Mouse (Mus musculus): Measurements from ENCODE around the gene Zfp689. TPM values are rescaled to one million over a fixed set of nuclear protein-coding genes. Genes with fewer than 3 reads are reported as not detected.

Zfp689 gene
- total and polyA plus RNA-seq, 2 experiments from 2014 or later, result 7.7 to 8.0 TPM

GRCm38 (mm10) chr7:127454905-127455304, 5.9 kb upstream of the Zfp689 start:
- peaks cover 11% of the 10 kb centered on the region for H3K36me3 ChIP-seq (ENCODE audit: insufficient read depth, low read length)
- ATAC-seq (ENCODE audit: low FRiP score) (no peak), DNase-seq (ENCODE audit: low spot score) (no peak)
- peaks cover 7% of the 10 kb centered on the region; the same call in 1 of the 2 replicates for H3K4me1 ChIP-seq (ENCODE audit: insufficient read depth, low read length)
- H3K4me3 ChIP-seq (ENCODE audit: low read depth, low read length), result no peak overlapping the region
- no peaks in the 10 kb centered on the region for H3K27me3 ChIP-seq (ENCODE audit: insufficient read depth, low read length)
- H3K4me2 ChIP-seq (ENCODE audit: low read depth, low read length, poor library complexity, severe bottlenecking), result no peak overlapping the region
- peaks cover 5% of the 10 kb centered on the region; the same call in 1 of the 2 replicates for H3K9me3 ChIP-seq (ENCODE audit: low read length)
- H3K9ac ChIP-seq (replicated peaks; ENCODE audit: low read length, poor library complexity, severe bottlenecking), result no peak overlapping the region
- TF ChIP-seq CTCF (IDR thresholded peaks at IDR 0.05), result no peak
- WGBS, result 91% methylated on average over 7 of the region's 7 CpGs
- H3K27ac ChIP-seq (ENCODE audit: low read depth, low read length), result no peak overlapping the region

GRCm38 (mm10) chr7:127453056-127453455, 4.1 kb upstream of the Zfp689 start:
- H3K27me3 ChIP-seq (ENCODE audit: insufficient read depth, low read length), result no peaks in the 10 kb centered on the region
- no peak overlapping the region for H3K4me2 ChIP-seq (ENCODE audit: low read depth, low read length, poor library complexity, severe bottlenecking)
- 95% methylated on average over 2 of the region's 2 CpGs for WGBS
- DNase-seq (ENCODE audit: low spot score) (no peak), ATAC-seq (ENCODE audit: low FRiP score) (no peak)
- no peak overlapping the region for H3K27ac ChIP-seq (ENCODE audit: low read depth, low read length)
- TF ChIP-seq CTCF (IDR thresholded peaks at IDR 0.05), result no peak
- H3K4me1 ChIP-seq (ENCODE audit: insufficient read depth, low read length), result peaks cover 7% of the 10 kb centered on the region; the same call in 1 of the 2 replicates
- H3K9me3 ChIP-seq (ENCODE audit: low read length), result peaks cover 5% of the 10 kb centered on the region; the same call in 1 of the 2 replicates
- no peak overlapping the region for H3K9ac ChIP-seq (replicated peaks; ENCODE audit: low read length, poor library complexity, severe bottlenecking)
- no peak overlapping the region for H3K4me3 ChIP-seq (ENCODE audit: low read depth, low read length)
- H3K36me3 ChIP-seq (ENCODE audit: insufficient read depth, low read length), result peaks cover 8% of the 10 kb centered on the region

GRCm38 (mm10) chr7:127449966-127450365, 1.0 kb upstream of the Zfp689 start:
- H3K4me2 ChIP-seq (ENCODE audit: low read depth, low read length, poor library complexity, severe bottlenecking), result peak overlapping the region; percentile 54
- peak overlapping the region; percentile 95; the same call in 1 of the 2 replicates for H3K27ac ChIP-seq (ENCODE audit: low read depth, low read length)
- H3K9ac ChIP-seq (replicated peaks; ENCODE audit: low read length, poor library complexity, severe bottlenecking), result peak overlapping the region; percentile 52; the same call in 1 of the 2 replicates
- peaks cover 3% of the 10 kb centered on the region; the same call in 1 of the 2 replicates for H3K36me3 ChIP-seq (ENCODE audit: insufficient read depth, low read length)
- DNase-seq (ENCODE audit: low spot score), result no peak
- no peak for ATAC-seq (ENCODE audit: low FRiP score)
- H3K27me3 ChIP-seq (ENCODE audit: insufficient read depth, low read length), result no peaks in the 10 kb centered on the region
- H3K4me3 ChIP-seq (ENCODE audit: low read depth, low read length), result peak overlapping the region; percentile 95
- WGBS, result 75% methylated on average over 7 of the region's 7 CpGs
- no peaks in the 10 kb centered on the region for H3K9me3 ChIP-seq (ENCODE audit: low read length)
- peaks cover 7% of the 10 kb centered on the region; the same call in 1 of the 2 replicates for H3K4me1 ChIP-seq (ENCODE audit: insufficient read depth, low read length)
- no peak for TF ChIP-seq CTCF (IDR thresholded peaks at IDR 0.05)

GRCm38 (mm10) chr7:127443976-127444375, 5.0 kb downstream of the Zfp689 start:
- no peaks in the 10 kb centered on the region for H3K4me1 ChIP-seq (ENCODE audit: insufficient read depth, low read length)
- H3K9ac ChIP-seq (replicated peaks; ENCODE audit: low read length, poor library complexity, severe bottlenecking), result no peak overlapping the region
- WGBS, result 83% methylated on average over 20 of the region's 20 CpGs
- no peaks in the 10 kb centered on the region for H3K27me3 ChIP-seq (ENCODE audit: insufficient read depth, low read length)
- H3K9me3 ChIP-seq (ENCODE audit: low read length), result no peaks in the 10 kb centered on the region
- DNase-seq (ENCODE audit: low spot score) (no peak), ATAC-seq (ENCODE audit: low FRiP score) (no peak)
- H3K36me3 ChIP-seq (ENCODE audit: insufficient read depth, low read length), result peaks cover 19% of the 10 kb centered on the region
- H3K4me3 ChIP-seq (ENCODE audit: low read depth, low read length), result no peak overlapping the region
- no peak overlapping the region for H3K4me2 ChIP-seq (ENCODE audit: low read depth, low read length, poor library complexity, severe bottlenecking)
- no peak overlapping the region for H3K27ac ChIP-seq (ENCODE audit: low read depth, low read length)
- TF ChIP-seq CTCF (IDR thresholded peaks at IDR 0.05), result no peak

- no peak overlapping the region for H3K4me2 ChIP-seq (ENCODE audit: low read depth, low read length, poor library complexity, severe bottlenecking)
- peaks cover 7% of the 10 kb centered on the region; the same call in 1 of the 2 replicates for H3K36me3 ChIP-seq (ENCODE audit: insufficient read depth, low read length)
- no peak overlapping the region for H3K4me3 ChIP-seq (ENCODE audit: low read depth, low read length)
- no peak overlapping the region for H3K9ac ChIP-seq (replicated peaks; ENCODE audit: low read length, poor library complexity, severe bottlenecking)
- TF ChIP-seq CTCF (IDR thresholded peaks at IDR 0.05), result peak; percentile 54
- no peaks in the 10 kb centered on the region for H3K27me3 ChIP-seq (ENCODE audit: insufficient read depth, low read length)
- H3K4me1 ChIP-seq (ENCODE audit: insufficient read depth, low read length), result no peaks in the 10 kb centered on the region
- DNase-seq (ENCODE audit: low spot score), result no peak
- no peaks in the 10 kb centered on the region for H3K9me3 ChIP-seq (ENCODE audit: low read length)
- no peak for ATAC-seq (ENCODE audit: low FRiP score)
- 91% methylated on average over 3 of the region's 3 CpGs for WGBS
- H3K27ac ChIP-seq (ENCODE audit: low read depth, low read length), result no peak overlapping the region
Measured at GRCm38 (mm10) chr7:127437724-127438123, 11.2 kb downstream of the Zfp689 start.

- Histone ChIP-seq H3K27me3 (ENCODE audit: insufficient read depth, low read length) (no peaks in the 10 kb centered on the region), H3K36me3 (ENCODE audit: insufficient read depth, low read length) (no peaks in the 10 kb centered on the region), H3K4me3 (ENCODE audit: low read depth, low read length) (no peak overlapping the region), H3K4me1 (ENCODE audit: insufficient read depth, low read length) (no peaks in the 10 kb centered on the region), H3K4me2 (ENCODE audit: low read depth, low read length, poor library complexity, severe bottlenecking) (no peak overlapping the region), H3K27ac (ENCODE audit: low read depth, low read length) (no peak overlapping the region), H3K9ac (replicated peaks; ENCODE audit: low read length, poor library complexity, severe bottlenecking) (no peak overlapping the region), H3K9me3 (ENCODE audit: low read length) (no peaks in the 10 kb centered on the region)
- 92% methylated on average over 4 of the region's 4 CpGs for WGBS
- ATAC-seq (ENCODE audit: low FRiP score), result no peak
- no peak for DNase-seq (ENCODE audit: low spot score)
- no peak for TF ChIP-seq CTCF (IDR thresholded peaks at IDR 0.05)
Measured at GRCm38 (mm10) chr7:127435206-127435605, 13.8 kb downstream of the Zfp689 start.
